ENCODE assay signal across 8 mouse cellular contexts in the genomic region with DNA sequence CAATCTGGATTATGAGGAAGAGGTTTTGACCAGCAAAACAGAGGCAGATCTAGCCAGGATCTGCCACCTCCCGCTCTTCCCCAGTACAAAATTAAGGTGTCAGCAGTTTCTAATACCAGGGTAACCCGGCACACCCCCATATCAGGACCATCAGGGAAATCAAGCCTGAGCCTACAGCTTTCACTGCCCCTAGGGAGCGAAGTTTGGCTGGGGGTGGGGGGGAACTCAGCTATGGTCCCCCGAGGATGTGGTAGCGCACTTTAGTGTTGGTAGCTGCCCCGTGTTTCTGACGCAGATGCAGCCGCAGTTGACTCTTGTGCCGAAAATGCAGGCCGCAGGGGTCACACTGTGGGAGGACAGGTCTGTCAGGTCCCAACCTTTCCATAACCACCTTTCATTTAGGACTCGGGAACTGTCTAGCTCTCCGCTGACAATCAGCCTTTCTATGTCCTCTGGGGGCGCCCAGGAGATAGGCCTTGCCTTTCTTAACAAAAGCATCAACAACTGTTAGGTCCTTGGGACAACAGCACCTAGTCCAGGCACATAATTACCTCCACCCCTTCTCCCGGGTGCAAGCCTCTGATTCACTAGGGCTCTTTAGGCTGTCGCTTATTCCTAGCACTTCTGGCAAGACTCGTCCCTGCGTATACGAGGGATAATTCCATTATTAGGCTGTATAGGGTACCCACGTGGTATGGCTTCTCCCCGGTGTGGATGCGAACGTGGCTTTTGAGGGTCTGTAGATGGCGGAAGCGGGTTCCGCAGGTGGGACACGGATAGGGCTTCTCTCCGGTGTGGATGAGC. TPM values are rescaled to one million over a fixed set of nuclear protein-coding genes. Genes with fewer than 3 reads are reported as not detected.
A peak's percentile ranks its signal among the peaks of the same experiment; 100 is the strongest.
DNase-seq lines count a peak whose midpoint lies in the region; ATAC-seq and TF ChIP-seq lines count a peak whose summit lies in the region.

No protein-coding gene starts in this region.

- H3K27ac ChIP-seq in lung, postnatal 0 days (ENCODE audit: low read length), result peak overlapping the region; percentile 81
- H3K27ac ChIP-seq in forebrain, postnatal 0 days (ENCODE audit: low read depth, low read length), result no peak overlapping the region; the same call in 1 of the 2 replicates
- H3K27ac ChIP-seq in limb, embryonic 11.5 days (replicated peaks; ENCODE audit: low read depth, low read length), result no peak overlapping the region
- H3K27ac ChIP-seq in stomach, embryonic 16.5 days (ENCODE audit: low read length), result peak overlapping the region; percentile 43; the same call in 1 of the 2 replicates
- no peak overlapping the region for H3K27ac ChIP-seq in thymus, adult 2 months (ENCODE audit: control insufficient read depth, insufficient read depth, low read length)

- 25% methylated on average over 27 of the region's 27 CpGs for WGBS in lung, postnatal 0 days
- 23% methylated on average over 27 of the region's 27 CpGs for WGBS in forebrain, postnatal 0 days
- 14% methylated on average over 27 of the region's 27 CpGs for WGBS in limb, embryonic 11.5 days
- 31% methylated on average over 27 of the region's 27 CpGs for WGBS in stomach, embryonic 16.5 days
- WGBS in thymus, adult 2 months, result 86% methylated on average over 27 of the region's 27 CpGs

- H3K36me3 ChIP-seq in lung, postnatal 0 days (ENCODE audit: insufficient read depth, low read length), result no peaks in the 10 kb centered on the region
- H3K36me3 ChIP-seq in forebrain, postnatal 0 days (ENCODE audit: insufficient read depth), result no peaks in the 10 kb centered on the region
- H3K36me3 ChIP-seq in limb, embryonic 11.5 days (ENCODE audit: control insufficient read depth, insufficient read depth, low read length), result no peaks in the 10 kb centered on the region
- H3K36me3 ChIP-seq in stomach, embryonic 16.5 days (ENCODE audit: control insufficient read depth, insufficient read depth, low read length), result no peaks in the 10 kb centered on the region
- H3K36me3 ChIP-seq in thymus, adult 2 months (ENCODE audit: control insufficient read depth, insufficient read depth, low read length), result no peaks in the 10 kb centered on the region

- DNase-seq in lung, postnatal 0 days (ENCODE audit: low spot score), result no peak
- DNase-seq in lung, postnatal 10 days, result no peak
- DNase-seq in forebrain, postnatal 0 days, result peak; percentile 65
- no peak for DNase-seq in limb, embryonic 11.5 days (ENCODE audit: low spot score)
- no peak for DNase-seq in B cell, adult 2 months
- DNase-seq in frontal cortex, postnatal 25 days (ENCODE audit: low spot score in 2 of 2), result no peak
- no peak for DNase-seq in thymus, adult 2 months

- ATAC-seq in lung, postnatal 0 days, result no peak
- 0 out of 2 replicates have a peak, but pooled peaks have one; percentile 23 for ATAC-seq in forebrain, postnatal 0 days
- no peak for ATAC-seq in limb, embryonic 11.5 days (ENCODE audit: insufficient number of reproducible peaks, low FRiP score, low TSS enrichment, low read depth)
- no peak for ATAC-seq in stomach, embryonic 16.5 days (ENCODE audit: insufficient read depth, low FRiP score)

- no peak for TF ChIP-seq POLR2A in thymus, adult 2 months (IDR thresholded peaks at IDR 0.05; ENCODE audit: control insufficient read depth, extremely low read depth, insufficient read depth, low read length, poor library complexity)

- no peak for TF ChIP-seq EP300 in lung, postnatal 0 days (IDR thresholded peaks at IDR 0.05)

- peaks cover 11% of the 10 kb centered on the region; the same call in 1 of the 2 replicates for H3K27me3 ChIP-seq in lung, postnatal 0 days (replicated peaks; ENCODE audit: insufficient read depth, low read length)
- H3K27me3 ChIP-seq in forebrain, postnatal 0 days (ENCODE audit: insufficient read depth, low read length), result peaks cover 24% of the 10 kb centered on the region
- H3K27me3 ChIP-seq in limb, embryonic 11.5 days (ENCODE audit: control insufficient read depth, insufficient read depth, low read length), result peaks cover 55% of the 10 kb centered on the region
- peaks cover 19% of the 10 kb centered on the region; the same call in 1 of the 2 replicates for H3K27me3 ChIP-seq in stomach, embryonic 16.5 days (ENCODE audit: control insufficient read depth, insufficient read depth, low read length)
- peaks cover 6% of the 10 kb centered on the region; the same call in 1 of the 2 replicates for H3K27me3 ChIP-seq in thymus, adult 2 months (ENCODE audit: control insufficient read depth, insufficient read depth, low read length)

- peak; percentile 36; the same call in 1 of the 2 replicates for TF ChIP-seq CTCF in lung, postnatal 0 days (IDR thresholded peaks at IDR 0.05)
- peak; percentile 36 for TF ChIP-seq CTCF in forebrain, postnatal 0 days (IDR thresholded peaks at IDR 0.05; ENCODE audit: low read depth)
- TF ChIP-seq CTCF in thymus, adult 2 months (IDR thresholded peaks at IDR 0.05; ENCODE audit: borderline replicate concordance, control insufficient read depth, extremely low read depth, insufficient read depth, low read length, poor library complexity), result no peak

- peak overlapping the region; percentile 46 for H3K4me3 ChIP-seq in lung, postnatal 0 days (ENCODE audit: low read depth, low read length)
- H3K4me3 ChIP-seq in forebrain, postnatal 0 days (ENCODE audit: low read depth, low read length), result peak overlapping the region; percentile 26
- peak overlapping the region; percentile 12; the same call in 1 of the 2 replicates for H3K4me3 ChIP-seq in limb, embryonic 11.5 days (ENCODE audit: low read depth, low read length)
- peak overlapping the region; percentile 40 for H3K4me3 ChIP-seq in stomach, embryonic 16.5 days (replicated peaks; ENCODE audit: low read length)
- no peak overlapping the region for H3K4me3 ChIP-seq in thymus, adult 2 months (ENCODE audit: control insufficient read depth, insufficient read depth, low read length)

- H3K4me1 ChIP-seq in lung, postnatal 0 days (ENCODE audit: insufficient read depth, low read depth, low read length), result peaks cover 25% of the 10 kb centered on the region
- H3K4me1 ChIP-seq in forebrain, postnatal 0 days (ENCODE audit: insufficient read depth), result peaks cover 14% of the 10 kb centered on the region
- peaks cover 7% of the 10 kb centered on the region for H3K4me1 ChIP-seq in limb, embryonic 11.5 days (ENCODE audit: control insufficient read depth, insufficient read depth, low read length)
- peaks cover 28% of the 10 kb centered on the region for H3K4me1 ChIP-seq in stomach, embryonic 16.5 days (ENCODE audit: control insufficient read depth, insufficient read depth, low read length)
- peaks cover 30% of the 10 kb centered on the region for H3K4me1 ChIP-seq in thymus, adult 2 months (replicated peaks; ENCODE audit: control insufficient read depth, insufficient read depth, low read length)

- peak overlapping the region; percentile 68; the same call in 1 of the 2 replicates for H3K9ac ChIP-seq in lung, postnatal 0 days (replicated peaks; ENCODE audit: low read depth)
- peak overlapping the region; percentile 52 for H3K9ac ChIP-seq in forebrain, postnatal 0 days
- peak overlapping the region; percentile 13; the same call in 1 of the 2 replicates for H3K9ac ChIP-seq in limb, embryonic 11.5 days (ENCODE audit: low read length)
- H3K9ac ChIP-seq in stomach, embryonic 16.5 days (ENCODE audit: low read length), result peak overlapping the region; percentile 60

- no peaks in the 10 kb centered on the region for H3K9me3 ChIP-seq in lung, postnatal 0 days (ENCODE audit: low read length)
- no peaks in the 10 kb centered on the region for H3K9me3 ChIP-seq in forebrain, postnatal 0 days (ENCODE audit: low read length)
- H3K9me3 ChIP-seq in limb, embryonic 11.5 days (ENCODE audit: control insufficient read depth, low read length), result no peaks in the 10 kb centered on the region
- no peaks in the 10 kb centered on the region for H3K9me3 ChIP-seq in stomach, embryonic 16.5 days (replicated peaks; ENCODE audit: control insufficient read depth, low read length)

- H3K4me2 ChIP-seq in lung, postnatal 0 days (replicated peaks; ENCODE audit: low read depth, low read length), result peak overlapping the region; percentile 58
- peak overlapping the region; percentile 58 for H3K4me2 ChIP-seq in forebrain, postnatal 0 days (ENCODE audit: low read depth)
- H3K4me2 ChIP-seq in limb, embryonic 11.5 days (ENCODE audit: low read depth, severe bottlenecking), result peak overlapping the region; percentile 39; the same call in 1 of the 2 replicates
- H3K4me2 ChIP-seq in stomach, embryonic 16.5 days (ENCODE audit: low read depth, low read length), result peak overlapping the region; percentile 55

RNA-seq across cellular contexts. Expression of a gene that starts 3.6 kb away (rescaled TPM):
- polyA plus RNA-seq in lung, postnatal 0 days (2015; fragmentation: Nextera tagmentation; extraction: Ambion mirVana), result 19.2 and 31.6 TPM in 2 replicates
- total RNA-seq in forebrain, postnatal 0 days (2014; rRNA removed), result 4.2 TPM in 2 replicates
- polyA plus RNA-seq in forebrain, postnatal 0 days (2015; fragmentation: Nextera tagmentation; extraction: Ambion mirVana), result 3.8 and 5.3 TPM in 2 replicates
- 7.3 and 7.5 TPM in 2 replicates for polyA plus RNA-seq in limb, embryonic 11.5 days (2014; fragmentation: Nextera tagmentation; extraction: Ambion mirVana)
- 12.1 and 13.9 TPM in 2 replicates for polyA plus RNA-seq in stomach, embryonic 16.5 days (2015; fragmentation: Nextera tagmentation; extraction: Ambion mirVana)
- 0.97 and 1.6 TPM in 2 replicates for polyA plus RNA-seq in thymus, adult 2 months (2012; rRNA removed)

RNA-seq across cellular contexts. Expression of a gene that starts 5.1 kb away (rescaled TPM):
- polyA plus RNA-seq in lung, postnatal 0 days (2015; fragmentation: Nextera tagmentation; extraction: Ambion mirVana), result 4.5 and 6.0 TPM in 2 replicates
- 9.8 and 10.9 TPM in 2 replicates for total RNA-seq in forebrain, postnatal 0 days (2014; rRNA removed)
- 8.2 and 9.6 TPM in 2 replicates for polyA plus RNA-seq in forebrain, postnatal 0 days (2015; fragmentation: Nextera tagmentation; extraction: Ambion mirVana)
- polyA plus RNA-seq in limb, embryonic 11.5 days (2014; fragmentation: Nextera tagmentation; extraction: Ambion mirVana), result 17.0 and 17.8 TPM in 2 replicates
- 9.4 and 10.5 TPM in 2 replicates for polyA plus RNA-seq in stomach, embryonic 16.5 days (2015; fragmentation: Nextera tagmentation; extraction: Ambion mirVana)
- polyA plus RNA-seq in thymus, adult 2 months (2012; rRNA removed), result 2.9 and 6.1 TPM in 2 replicates

RNA-seq across cellular contexts. Expression of a gene that starts 11.7 kb away (rescaled TPM):
- polyA plus RNA-seq in lung, postnatal 0 days (2015; fragmentation: Nextera tagmentation; extraction: Ambion mirVana), result 115 and 118 TPM in 2 replicates
- 48.7 and 54.1 TPM in 2 replicates for total RNA-seq in forebrain, postnatal 0 days (2014; rRNA removed)
- 161 and 207 TPM in 2 replicates for polyA plus RNA-seq in forebrain, postnatal 0 days (2015; fragmentation: Nextera tagmentation; extraction: Ambion mirVana)
- polyA plus RNA-seq in limb, embryonic 11.5 days (2014; fragmentation: Nextera tagmentation; extraction: Ambion mirVana), result 216 and 218 TPM in 2 replicates
- polyA plus RNA-seq in stomach, embryonic 16.5 days (2015; fragmentation: Nextera tagmentation; extraction: Ambion mirVana), result 119 and 132 TPM in 2 replicates
- 150 and 153 TPM in 2 replicates for polyA plus RNA-seq in thymus, adult 2 months (2012; rRNA removed)

RNA-seq across cellular contexts. Expression of a gene that starts 13.4 kb away (rescaled TPM):
- 7.9 TPM in 2 replicates for polyA plus RNA-seq in lung, postnatal 0 days (2015; fragmentation: Nextera tagmentation; extraction: Ambion mirVana)
- total RNA-seq in forebrain, postnatal 0 days (2014; rRNA removed), result 11.8 and 19.7 TPM in 2 replicates
- 9.6 and 13.1 TPM in 2 replicates for polyA plus RNA-seq in forebrain, postnatal 0 days (2015; fragmentation: Nextera tagmentation; extraction: Ambion mirVana)
- polyA plus RNA-seq in limb, embryonic 11.5 days (2014; fragmentation: Nextera tagmentation; extraction: Ambion mirVana), result 0.21 and 0.67 TPM in 2 replicates
- polyA plus RNA-seq in stomach, embryonic 16.5 days (2015; fragmentation: Nextera tagmentation; extraction: Ambion mirVana), result 1.5 and 1.9 TPM in 2 replicates
- polyA plus RNA-seq in thymus, adult 2 months (2012; rRNA removed), result 4.5 and 5.3 TPM in 2 replicates

RNA-seq across cellular contexts. Expression of a gene that starts 13.6 kb away (rescaled TPM):
- 11.0 and 15.3 TPM in 2 replicates for polyA plus RNA-seq in lung, postnatal 0 days (2015; fragmentation: Nextera tagmentation; extraction: Ambion mirVana)
- 4.9 and 7.4 TPM in 2 replicates for total RNA-seq in forebrain, postnatal 0 days (2014; rRNA removed)
- polyA plus RNA-seq in forebrain, postnatal 0 days (2015; fragmentation: Nextera tagmentation; extraction: Ambion mirVana), result 16.6 and 19.4 TPM in 2 replicates
- 8.2 and 10.5 TPM in 2 replicates for polyA plus RNA-seq in limb, embryonic 11.5 days (2014; fragmentation: Nextera tagmentation; extraction: Ambion mirVana)
- polyA plus RNA-seq in stomach, embryonic 16.5 days (2015; fragmentation: Nextera tagmentation; extraction: Ambion mirVana), result 9.6 and 10.2 TPM in 2 replicates
- polyA plus RNA-seq in thymus, adult 2 months (2012; rRNA removed), result 11.1 and 11.6 TPM in 2 replicates

Comparison
In these comparisons a context has a peak if more than half of its experiments do, and no peak if none do; other contexts are left out.
1. H3K27ac ChIP-seq: peak in lung, postnatal 0 days (single experiment) and stomach, embryonic 16.5 days (single experiment); none in forebrain, postnatal 0 days (single experiment), limb, embryonic 11.5 days (single experiment) and thymus, adult 2 months (single experiment).
2. H3K9ac ChIP-seq: peak in every context shown above with its lines; median percentile 68 in lung, postnatal 0 days; 60 in stomach, embryonic 16.5 days; 52 in forebrain, postnatal 0 days; 13 in limb, embryonic 11.5 days.
3. Peak in every context shown above with its lines, with median percentiles within 50 percentile points of each other: H3K4me2 ChIP-seq.